Mouse (Mus musculus) lung, postnatal 0 days (tissue): ENCODE results near the gene Bloc1s1. TPM values are rescaled to one million over a fixed set of nuclear protein-coding genes. Genes with fewer than 3 reads are reported as not detected.

Experiments
- ATAC-seq: fragments of 200-750 bp; cut with Nextera tagmentation; 2 replicates; pipeline ENCODE4 v1.8.0; 2017; ENCODE audit warnings: moderate library complexity
- DNase-seq: peaks from one replicate; pipeline ENCODE4 v3.0.0-alpha.2; 2016; ENCODE audit warnings: low spot score
- H3K27ac ChIP-seq: fragments of 300-500 bp; sonication (generic); 2 replicates; pipeline ENCODE4 v1.5.1; 2014; ENCODE audit warnings: antibody characterized with exemption, mild to moderate bottlenecking, low read length, mixed read lengths
- H3K27me3 ChIP-seq: fragments of 300-500 bp; sonication (generic); replicated peaks from 2 replicates; pipeline ENCODE4 v1.6.1; 2014; ENCODE audit warnings: low read length, mixed read lengths; ENCODE audit not compliant: insufficient read depth
- H3K36me3 ChIP-seq: fragments of 300-500 bp; sonication (generic); 2 replicates; pipeline ENCODE4 v1.6.1; 2014; ENCODE audit warnings: low read length, mixed read lengths; ENCODE audit not compliant: insufficient read depth
- H3K4me1 ChIP-seq: fragments of 300-500 bp; sonication (generic); 2 replicates; pipeline ENCODE4 v1.6.1; 2014; ENCODE audit warnings: antibody characterized with exemption, low read depth, low read length, mixed read lengths; ENCODE audit not compliant: insufficient read depth
- H3K4me2 ChIP-seq: fragments of 300-500 bp; sonication (generic); replicated peaks from 2 replicates; pipeline ENCODE4 v1.6.1; 2014; ENCODE audit warnings: low read depth, mild to moderate bottlenecking, low read length, moderate library complexity, mixed read lengths
- H3K4me3 ChIP-seq: fragments of 300-500 bp; sonication (generic); 2 replicates; pipeline ENCODE4 v1.5.1; 2014; ENCODE audit warnings: low read depth, low read length
- H3K9ac ChIP-seq: fragments of 300-500 bp; sonication (generic); replicated peaks from 2 replicates; pipeline ENCODE4 v1.6.1; 2014; ENCODE audit warnings: low read depth, mild to moderate bottlenecking
- H3K9me3 ChIP-seq: fragments of 300-500 bp; sonication (generic); 2 replicates; pipeline ENCODE4 v1.6.1; 2016; ENCODE audit warnings: low read length, mixed read lengths
- CTCF ChIP-seq: IDR thresholded peaks from 2 replicates; pipeline ENCODE4 v1.5.1; 2016; ENCODE audit warnings: antibody characterized with exemption, mild to moderate bottlenecking
- EP300 ChIP-seq: IDR thresholded peaks from 2 replicates; pipeline ENCODE4 v1.6.1; 2016; ENCODE audit warnings: antibody characterized with exemption, mild to moderate bottlenecking, control low read depth
- WGBS: fragments of 180-500 bp; shearing (Covaris S2); extraction: QIAGEN DNeasy Blood & Tissue Kit; methylation state at CpG from one replicate; pipeline ENCODE4 v1.1.7; 2014; 5-methylcytosine and 5-hydroxymethylcytosine counted together
- polyA plus RNA-seq: library from polyadenylated mRNA; unstranded; fragments of >200 nt; fragmentation: Nextera tagmentation; extraction: Ambion mirVana; gene quantifications from 2 replicates; pipeline ENCODE4 v1.2.1, GENCODE M21; 2015

The Bloc1s1 gene
- polyA plus RNA-seq, 1 experiment from 2014 or later: 243 TPM

DNA sequence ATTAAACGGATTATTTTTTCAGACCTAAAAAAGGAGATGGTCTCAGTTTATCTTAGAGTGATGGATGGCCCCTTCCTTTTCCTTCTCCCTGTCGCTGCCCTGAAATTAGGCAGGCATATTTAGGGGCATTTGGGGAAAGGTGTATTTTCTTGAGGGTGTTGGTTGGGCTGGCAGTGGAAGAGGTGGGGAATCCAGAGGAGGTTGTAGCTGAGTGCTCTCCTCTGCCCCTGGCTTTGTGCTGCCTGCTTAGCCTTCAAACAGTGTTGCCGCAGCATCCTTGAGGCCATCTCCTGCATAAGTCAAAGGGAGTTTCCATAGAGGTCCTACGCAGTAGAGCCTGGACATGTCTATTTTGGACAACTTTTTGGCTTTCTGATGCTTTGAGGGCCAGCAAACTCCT lies 11.0 kb downstream of the Bloc1s1 start:
- no peak overlapping the region for H3K9ac ChIP-seq
- H3K27ac ChIP-seq: no peak overlapping the region
- ATAC-seq: no peak

DNA sequence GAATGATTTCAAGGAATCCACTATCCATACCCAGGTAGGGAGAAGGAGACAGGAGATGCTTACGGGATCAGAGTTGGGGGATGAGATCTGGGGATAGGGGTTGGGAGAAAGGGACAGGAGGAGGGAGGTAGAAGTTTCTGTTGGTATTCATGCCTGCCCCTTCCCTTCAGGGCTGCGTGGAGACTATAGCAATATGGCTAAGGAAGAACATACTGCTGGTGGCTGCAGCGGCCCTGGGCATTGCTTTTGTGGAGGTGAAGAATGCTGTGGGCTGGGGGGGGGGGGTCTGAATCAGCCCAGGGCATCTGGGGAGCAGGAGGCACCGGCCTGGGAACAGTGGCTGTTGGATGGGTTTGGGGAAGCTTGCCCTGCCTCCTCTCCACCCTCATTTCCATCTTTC lies 11.6 kb downstream of the Bloc1s1 start:
- ATAC-seq: no peak
- H3K9ac ChIP-seq: no peak overlapping the region
- TF ChIP-seq EP300 (no peak), CTCF (no peak)
- H3K27ac ChIP-seq: no peak overlapping the region
- no peaks in the 10 kb centered on the region for H3K9me3 ChIP-seq
- H3K4me2 ChIP-seq: no peak overlapping the region
- H3K4me3 ChIP-seq: no peak overlapping the region
- no peak for DNase-seq
- 81% methylated on average over 4 of the region's 4 CpGs for WGBS
- peaks cover 6% of the 10 kb centered on the region; the same call in 1 of the 2 replicates for H3K4me1 ChIP-seq
- no peaks in the 10 kb centered on the region for H3K27me3 ChIP-seq
- peaks cover 9% of the 10 kb centered on the region for H3K36me3 ChIP-seq

More for the DNA sequence above, 11.0 kb downstream of the Bloc1s1 start:
- Histone ChIP-seq H3K36me3 (peaks cover 13% of the 10 kb centered on the region), H3K27me3 (no peaks in the 10 kb centered on the region), H3K4me3 (no peak overlapping the region), H3K4me1 (peaks cover 6% of the 10 kb centered on the region; the same call in 1 of the 2 replicates), H3K4me2 (no peak overlapping the region), H3K9me3 (no peaks in the 10 kb centered on the region)
- no peak for TF ChIP-seq EP300
- no peak for TF ChIP-seq CTCF
- 68% methylated on average over 4 of the region's 4 CpGs for WGBS
- DNase-seq: no peak

DNA sequence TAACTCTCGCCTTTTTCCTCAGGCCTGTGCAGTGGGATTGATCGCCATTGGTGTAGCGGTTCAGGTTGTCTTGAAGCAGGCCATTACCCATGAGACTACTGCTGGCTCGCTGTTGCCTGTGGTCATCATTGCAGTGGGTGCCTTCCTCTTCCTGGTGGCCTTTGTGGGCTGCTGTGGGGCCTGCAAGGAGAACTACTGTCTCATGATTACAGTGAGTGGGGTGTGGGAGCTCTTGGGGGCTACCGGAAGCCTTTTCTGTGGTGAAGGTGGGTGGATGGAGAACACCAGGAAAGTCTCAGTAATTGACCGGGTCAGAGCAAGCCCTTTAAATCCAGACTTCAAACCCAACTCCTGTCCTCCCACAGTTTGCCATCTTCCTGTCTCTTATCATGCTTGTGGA lies 12.4 kb downstream of the Bloc1s1 start:
- 83% methylated on average over 6 of the region's 6 CpGs for WGBS
- DNase-seq (no peak), ATAC-seq (no peak)
- H3K9me3 ChIP-seq: no peaks in the 10 kb centered on the region
- TF ChIP-seq CTCF (no peak), EP300 (no peak)
- H3K36me3 ChIP-seq: peaks cover 7% of the 10 kb centered on the region; the same call in 1 of the 2 replicates
- H3K4me2 ChIP-seq: peak overlapping the region; percentile 76; the same call in 1 of the 2 replicates
- H3K27ac ChIP-seq: no peak overlapping the region
- H3K9ac ChIP-seq: no peak overlapping the region
- no peak overlapping the region for H3K4me3 ChIP-seq
- H3K4me1 ChIP-seq: peaks cover 6% of the 10 kb centered on the region; the same call in 1 of the 2 replicates
- no peaks in the 10 kb centered on the region for H3K27me3 ChIP-seq

DNA sequence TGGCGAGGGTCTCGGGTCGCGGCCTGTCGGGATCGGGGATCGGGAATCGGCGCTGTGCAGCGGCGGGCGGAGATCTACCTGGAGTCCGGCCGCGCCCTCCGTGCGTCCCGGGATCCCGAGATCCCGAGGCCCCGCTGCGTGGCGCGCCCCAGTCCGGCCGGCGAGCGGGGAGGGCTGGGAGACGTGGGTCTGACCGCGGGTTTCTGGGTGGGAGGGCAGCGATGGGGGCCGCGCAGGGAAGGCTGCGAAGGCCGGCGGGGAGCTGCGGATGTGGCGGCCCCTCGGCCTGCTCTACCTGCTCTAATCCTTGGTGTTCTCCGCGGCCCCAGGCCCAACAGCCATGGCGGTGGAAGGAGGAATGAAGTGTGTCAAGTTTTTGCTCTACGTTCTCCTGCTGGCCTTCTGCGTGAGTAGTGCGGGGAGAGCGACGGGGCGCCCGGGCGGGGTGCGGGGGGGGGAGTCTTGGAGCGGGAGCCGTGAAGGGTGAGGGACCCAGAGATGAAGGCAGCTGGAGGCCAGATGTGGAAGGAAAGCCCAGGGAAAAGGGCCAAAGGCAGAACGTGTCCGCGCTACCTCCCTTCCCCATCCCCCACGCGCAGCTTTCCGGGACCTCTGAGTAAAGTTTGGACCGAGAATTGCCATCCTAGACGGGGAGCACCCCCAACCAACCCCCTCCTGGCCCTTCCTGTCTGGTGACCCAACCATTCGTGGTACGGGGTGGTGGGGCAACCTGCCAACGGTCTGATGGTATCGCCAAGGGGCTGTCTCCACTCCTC lies 13.6 kb downstream of the Bloc1s1 start:
- Histone ChIP-seq H3K9me3 (no peaks in the 10 kb centered on the region), H3K36me3 (peaks cover 3% of the 10 kb centered on the region; the same call in 1 of the 2 replicates), H3K27me3 (no peaks in the 10 kb centered on the region), H3K9ac (peak overlapping the region; percentile 81), H3K27ac (peak overlapping the region; percentile 92), H3K4me3 (peak overlapping the region; percentile 86), H3K4me1 (peaks cover 6% of the 10 kb centered on the region; the same call in 1 of the 2 replicates), H3K4me2 (peak overlapping the region; percentile 76)
- no peak for TF ChIP-seq CTCF
- TF ChIP-seq EP300: no peak
- WGBS: 1% methylated on average over 40 of the region's 66 CpGs
- peak; percentile 60 for DNase-seq
- peak; percentile 46 for ATAC-seq

DNA sequence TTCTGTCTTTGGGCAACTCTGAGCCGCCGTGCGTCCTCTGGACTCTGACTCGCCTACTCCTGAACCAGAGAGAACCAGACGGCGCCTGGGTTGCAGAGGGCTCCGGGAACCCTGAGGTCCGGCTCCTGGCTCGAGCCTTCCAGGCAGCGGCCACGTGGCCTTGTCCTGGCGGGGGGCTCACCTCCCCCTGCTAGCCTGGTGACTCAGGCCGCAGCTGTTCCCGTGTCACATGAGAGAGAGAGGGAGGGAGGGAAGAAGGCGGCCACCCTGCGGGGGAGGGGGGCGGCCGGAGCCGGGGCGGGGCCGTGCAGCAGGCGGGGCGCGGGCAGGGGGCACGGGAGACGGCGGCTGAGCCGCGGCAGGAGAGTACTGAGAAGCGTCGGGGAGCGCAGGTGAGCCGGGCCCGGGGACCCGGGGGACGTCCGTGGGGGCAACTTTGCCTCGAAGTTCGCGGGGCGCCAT lies 14.2 kb downstream of the Bloc1s1 start:
- Histone ChIP-seq H3K27me3 (no peaks in the 10 kb centered on the region), H3K36me3 (peaks cover 3% of the 10 kb centered on the region; the same call in 1 of the 2 replicates), H3K27ac (peak overlapping the region; percentile 92), H3K4me2 (peak overlapping the region; percentile 76), H3K9ac (peak overlapping the region; percentile 81), H3K9me3 (no peaks in the 10 kb centered on the region), H3K4me3 (peak overlapping the region; percentile 86), H3K4me1 (peaks cover 6% of the 10 kb centered on the region; the same call in 1 of the 2 replicates)
- no peak; the same call in 1 of the 2 replicates for TF ChIP-seq EP300
- TF ChIP-seq CTCF: no peak
- 0% methylated on average over 14 of the region's 41 CpGs for WGBS
- DNase-seq (peak; percentile 95), ATAC-seq (peak; percentile 94)

DNA sequence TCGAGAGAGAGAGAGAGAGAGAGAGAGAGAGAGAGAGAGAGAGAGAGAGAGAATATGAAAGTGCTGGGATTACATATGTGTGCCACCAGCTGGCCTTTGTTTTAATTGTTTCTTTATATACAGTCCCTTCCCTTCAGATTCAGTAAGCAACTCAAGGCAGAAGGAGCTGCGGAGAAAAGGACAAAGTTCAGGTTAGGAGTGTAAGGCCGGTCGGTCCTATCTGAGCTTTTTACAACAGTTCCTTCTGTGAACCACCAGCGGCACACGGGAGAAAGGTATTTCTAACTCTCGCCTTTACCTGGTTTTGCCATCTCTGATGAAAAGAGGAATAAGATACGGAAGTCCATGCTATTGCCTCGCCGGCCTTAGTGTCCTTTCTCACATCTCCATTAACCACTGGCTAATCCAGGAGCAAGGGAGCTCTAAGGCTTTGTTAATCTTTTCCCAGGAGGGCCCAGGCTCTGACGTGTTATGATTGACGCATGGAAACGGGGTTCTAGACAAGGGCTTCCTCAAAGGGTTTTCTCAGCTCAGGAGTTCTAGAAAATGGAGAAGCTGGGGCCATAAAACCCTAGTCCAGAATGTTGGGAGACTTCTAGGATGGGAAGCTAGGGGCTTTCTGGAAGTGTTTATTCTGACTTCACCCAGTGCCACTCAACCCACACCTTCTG lies 14.9 kb downstream of the Bloc1s1 start:
- Histone ChIP-seq H3K4me1 (peaks cover 6% of the 10 kb centered on the region; the same call in 1 of the 2 replicates), H3K9ac (peak overlapping the region; percentile 81), H3K36me3 (0 out of 2 replicates have a peak, but pooled peaks cover under 1% of the 10 kb centered on the region), H3K27me3 (no peaks in the 10 kb centered on the region), H3K4me2 (peak overlapping the region; percentile 76), H3K9me3 (no peaks in the 10 kb centered on the region), H3K4me3 (peak overlapping the region; percentile 86), H3K27ac (peak overlapping the region; percentile 92)
- no peak for TF ChIP-seq EP300
- TF ChIP-seq CTCF: no peak
- DNase-seq: peak; percentile 42
- WGBS: 56% methylated on average over 13 of the region's 13 CpGs
- ATAC-seq: peak; percentile 1; the same call in 1 of the 2 replicates
